Comparison of ENCODE assay signal across 10 mouse cellular contexts in the genomic region with DNA sequence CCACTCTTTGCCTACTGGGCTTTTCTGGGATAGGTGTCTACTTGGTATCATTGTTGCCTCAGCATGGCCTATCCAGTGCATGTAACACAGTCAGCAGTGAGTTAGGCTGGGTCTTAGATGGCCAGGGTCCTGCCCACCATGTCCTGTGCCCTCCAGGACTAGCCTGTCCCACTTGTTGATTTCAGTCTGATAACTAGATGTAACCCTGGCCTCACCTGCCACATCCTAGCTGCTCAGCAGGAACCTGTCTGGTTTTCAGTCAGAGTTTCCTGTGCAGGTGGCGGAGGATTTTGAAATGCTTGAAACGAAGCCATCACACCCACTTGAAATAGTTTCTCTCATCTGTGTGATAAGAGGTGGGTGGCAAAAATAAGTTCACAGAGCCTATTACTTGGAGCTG.
DNase-seq lines count a peak whose midpoint lies in the region; ATAC-seq and TF ChIP-seq lines count a peak whose summit lies in the region.
"Had no signal": no experiment of that assay in that cellular context is flagged by ENCODE, and none has a peak within 500 bp of the region (broad histone marks: within the 10 kb centered on the region; RNA-seq: fewer than 3 reads in every experiment).

No protein-coding gene starts in this region.

- no peak for ATAC-seq in forebrain, postnatal 0 days
- ATAC-seq in hindbrain, postnatal 0 days = no peak
- no peak for ATAC-seq in forebrain, embryonic 13.5 days

- 0 out of 2 replicates have a peak, but pooled peaks cover 1% of the 10 kb centered on the region for H3K36me3 ChIP-seq in splenic B cell, adult 2 months (ENCODE audit: control insufficient read depth, insufficient read depth, low read length, poor library complexity, severe bottlenecking)
- no peaks in the 10 kb centered on the region for H3K36me3 ChIP-seq in forebrain, postnatal 0 days (ENCODE audit: insufficient read depth)
- no peaks in the 10 kb centered on the region for H3K36me3 ChIP-seq in hindbrain, postnatal 0 days (ENCODE audit: insufficient read depth, low read length)
- no peaks in the 10 kb centered on the region for H3K36me3 ChIP-seq in forebrain, embryonic 13.5 days (ENCODE audit: poor library complexity, severe bottlenecking)
- H3K36me3 ChIP-seq: hindbrain, embryonic 12.5 days; limb, embryonic 10.5 days had no signal

- H3K4me3 ChIP-seq in forebrain, postnatal 0 days (ENCODE audit: low read depth, low read length) = no peak overlapping the region
- no peak overlapping the region for H3K4me3 ChIP-seq in hindbrain, postnatal 0 days (ENCODE audit: low read length)
- no peak overlapping the region for H3K4me3 ChIP-seq in forebrain, embryonic 13.5 days
- H3K4me3 ChIP-seq: hindbrain, embryonic 12.5 days; limb, embryonic 10.5 days had no signal

- peak; percentile 88 for DNase-seq in heart, adult 11 months
- DNase-seq in heart, postnatal 4 days = no peak
- peak; percentile 81 for DNase-seq in CD4-positive, CD25-positive, alpha-beta regulatory T cell, adult 2 months (ENCODE audit: low read depth, low spot score)
- DNase-seq in induced T-regulatory cell, adult 2 months (ENCODE audit: low read depth) = peak; percentile 88
- DNase-seq in splenic B cell, adult 2 months (ENCODE audit: low read depth, low spot score) = peak; percentile 50
- DNase-seq in forebrain, postnatal 0 days = no peak
- no peak for DNase-seq in hindbrain, postnatal 0 days (ENCODE audit: low spot score)

- H3K9ac ChIP-seq in forebrain, postnatal 0 days = no peak overlapping the region
- no peak overlapping the region for H3K9ac ChIP-seq in hindbrain, postnatal 0 days (replicated peaks; ENCODE audit: low read length)
- H3K9ac ChIP-seq in forebrain, embryonic 13.5 days = no peak overlapping the region
- H3K9ac ChIP-seq: hindbrain, embryonic 12.5 days had no signal

- H3K9me3 ChIP-seq in forebrain, postnatal 0 days (ENCODE audit: low read length) = no peaks in the 10 kb centered on the region
- no peaks in the 10 kb centered on the region for H3K9me3 ChIP-seq in hindbrain, postnatal 0 days (ENCODE audit: low read length)
- no peaks in the 10 kb centered on the region for H3K9me3 ChIP-seq in forebrain, embryonic 13.5 days (replicated peaks)
- H3K9me3 ChIP-seq: hindbrain, embryonic 12.5 days; limb, embryonic 10.5 days had no signal

- no peak overlapping the region for H3K27ac ChIP-seq in forebrain, postnatal 0 days (ENCODE audit: low read depth, low read length)
- no peak overlapping the region for H3K27ac ChIP-seq in hindbrain, postnatal 0 days
- H3K27ac ChIP-seq in forebrain, embryonic 13.5 days = no peak overlapping the region
- H3K27ac ChIP-seq: hindbrain, embryonic 12.5 days; limb, embryonic 10.5 days had no signal

- H3K27me3 ChIP-seq in splenic B cell, adult 2 months (ENCODE audit: control insufficient read depth, insufficient read depth, low read length, poor library complexity, severe bottlenecking) = no peaks in the 10 kb centered on the region
- H3K27me3 ChIP-seq in forebrain, postnatal 0 days (ENCODE audit: insufficient read depth, low read length) = no peaks in the 10 kb centered on the region
- no peaks in the 10 kb centered on the region for H3K27me3 ChIP-seq in hindbrain, postnatal 0 days (ENCODE audit: insufficient read depth, low read length)
- no peaks in the 10 kb centered on the region for H3K27me3 ChIP-seq in forebrain, embryonic 13.5 days
- H3K27me3 ChIP-seq: hindbrain, embryonic 12.5 days had no signal

- H3K4me2 ChIP-seq in forebrain, postnatal 0 days (ENCODE audit: low read depth) = no peak overlapping the region
- no peak overlapping the region for H3K4me2 ChIP-seq in hindbrain, postnatal 0 days (ENCODE audit: low read depth, low read length)
- H3K4me2 ChIP-seq in forebrain, embryonic 13.5 days = no peak overlapping the region
- H3K4me2 ChIP-seq: hindbrain, embryonic 12.5 days had no signal

- TF ChIP-seq CTCF in forebrain, postnatal 0 days (IDR thresholded peaks at IDR 0.05; ENCODE audit: low read depth) = no peak
- TF ChIP-seq CTCF in hindbrain, postnatal 0 days (IDR thresholded peaks at IDR 0.05; ENCODE audit: low read depth) = no peak

- 88% methylated on average over 2 of the region's 2 CpGs for WGBS in forebrain, postnatal 0 days
- WGBS in hindbrain, postnatal 0 days = 94% methylated on average over 2 of the region's 2 CpGs
- WGBS in forebrain, embryonic 13.5 days = 93% methylated on average over 2 of the region's 2 CpGs

- no peaks in the 10 kb centered on the region for H3K4me1 ChIP-seq in forebrain, postnatal 0 days (ENCODE audit: insufficient read depth)
- H3K4me1 ChIP-seq in hindbrain, postnatal 0 days (ENCODE audit: insufficient read depth, low read length) = no peaks in the 10 kb centered on the region
- no peaks in the 10 kb centered on the region for H3K4me1 ChIP-seq in forebrain, embryonic 13.5 days

Comparison
In these comparisons a context has a peak if more than half of its experiments do, and no peak if none do; other contexts are left out.
1. DNase-seq: peak in heart, adult 11 months (single experiment), CD4-positive, CD25-positive, alpha-beta regulatory T cell, adult 2 months (single experiment), induced T-regulatory cell, adult 2 months (single experiment) and splenic B cell, adult 2 months (single experiment); none in heart, postnatal 4 days (single experiment), forebrain, postnatal 0 days (single experiment) and hindbrain, postnatal 0 days (single experiment).